Mouse (Mus musculus) cerebellum, postnatal 4 days (tissue): ENCODE measurements around the gene Sulf2.

ENCODE experiments used
- DNase-seq, 2 experiments: peaks; one replicate each; pipeline ENCODE4 v3.0.0; 2022; ENCODE audit warnings: low spot score in 2 of 2, mixed read lengths in 1 of 2

Sulf2 gene

DNA sequence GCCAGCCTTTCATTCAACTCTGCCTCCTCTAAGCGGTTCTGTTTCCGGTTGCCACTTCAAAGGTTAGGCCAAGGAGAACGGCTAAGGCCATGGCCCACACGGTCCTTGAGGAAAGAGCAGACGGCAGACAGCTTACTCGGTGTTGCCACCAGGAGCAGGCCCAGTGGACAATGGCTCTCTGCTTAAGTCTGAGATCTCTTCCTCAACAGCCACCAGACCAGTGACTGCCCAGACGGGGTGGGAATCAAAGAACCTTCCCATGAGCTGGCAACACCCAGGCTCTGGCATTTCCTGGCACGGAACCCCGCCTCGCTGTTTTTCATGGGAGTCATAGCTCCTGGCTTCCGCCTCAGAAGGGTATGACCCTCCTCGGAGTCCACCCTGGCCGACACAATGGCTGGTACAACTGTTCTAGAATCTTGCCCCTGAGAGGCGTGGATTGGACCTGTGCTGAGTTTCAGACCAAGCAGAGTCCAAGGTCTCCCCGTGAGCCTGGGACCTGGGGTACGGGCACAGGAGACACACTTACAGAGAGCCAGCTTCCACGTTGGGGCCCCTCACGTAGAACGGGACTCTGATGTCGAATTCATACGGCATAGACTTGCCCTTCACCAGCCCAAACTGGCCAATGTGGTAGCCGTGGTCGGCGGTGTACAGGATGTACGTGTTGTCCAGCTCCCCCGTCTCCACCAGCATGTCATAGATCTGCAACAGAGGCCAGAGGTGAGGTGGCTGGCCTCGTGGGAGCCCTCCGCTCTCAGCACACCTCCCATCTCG is 68.8 kb downstream of the Sulf2 start:
- DNase-seq, result no peak

DNA sequence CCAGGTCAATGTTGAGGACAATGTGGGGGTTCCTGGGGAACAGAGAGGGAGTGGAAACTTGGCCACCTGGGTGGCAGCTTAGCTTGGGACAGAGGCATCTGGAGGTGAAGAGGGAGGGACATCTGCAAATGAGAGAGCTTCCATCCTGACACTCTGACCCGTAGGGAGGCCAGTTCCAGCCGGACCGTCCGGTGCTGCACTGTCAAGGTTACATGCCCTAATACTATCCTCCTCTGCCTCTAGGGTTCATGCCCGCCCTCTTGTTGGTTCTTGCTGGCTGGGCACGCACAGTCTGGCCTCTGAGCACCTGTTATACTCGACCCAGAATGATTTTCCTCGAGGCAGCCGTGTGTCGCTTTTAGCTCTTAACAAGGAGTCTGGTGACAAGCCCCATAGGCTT is 69.7 kb downstream of the Sulf2 start:
- no peak for DNase-seq

GRCm38 (mm10) chr2:166084964-166085363 is 70.5 kb downstream of the Sulf2 start:
- DNase-seq, result peak; percentile 52 to 74

GRCm38 (mm10) chr2:166084111-166084510 is 71.4 kb downstream of the Sulf2 start:
- no peak for DNase-seq

DNA sequence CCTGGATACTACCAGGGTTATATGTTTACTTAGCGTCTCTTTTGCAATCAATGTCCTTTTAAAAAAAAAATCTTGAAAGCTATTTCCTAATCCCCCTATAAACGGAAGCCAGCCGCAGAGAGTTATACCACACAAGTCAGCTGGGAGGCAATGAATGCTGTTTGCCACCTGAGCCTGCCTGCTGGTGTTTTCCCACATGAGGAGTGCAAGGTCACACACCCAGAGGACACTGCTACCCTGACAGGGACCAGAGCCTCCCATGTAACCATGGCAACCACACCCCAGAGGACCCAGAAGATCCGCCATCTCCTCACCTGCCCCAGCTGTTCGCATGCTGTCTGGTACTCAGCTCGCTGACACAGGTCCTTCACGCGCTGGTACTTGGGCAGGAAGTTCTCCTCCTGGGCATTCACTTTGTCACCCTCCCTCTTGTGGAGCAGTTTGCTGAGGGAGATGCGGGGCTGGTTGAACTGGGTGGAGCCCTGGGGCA is 71.9 kb downstream of the Sulf2 start:
- DNase-seq, result no peak

DNA sequence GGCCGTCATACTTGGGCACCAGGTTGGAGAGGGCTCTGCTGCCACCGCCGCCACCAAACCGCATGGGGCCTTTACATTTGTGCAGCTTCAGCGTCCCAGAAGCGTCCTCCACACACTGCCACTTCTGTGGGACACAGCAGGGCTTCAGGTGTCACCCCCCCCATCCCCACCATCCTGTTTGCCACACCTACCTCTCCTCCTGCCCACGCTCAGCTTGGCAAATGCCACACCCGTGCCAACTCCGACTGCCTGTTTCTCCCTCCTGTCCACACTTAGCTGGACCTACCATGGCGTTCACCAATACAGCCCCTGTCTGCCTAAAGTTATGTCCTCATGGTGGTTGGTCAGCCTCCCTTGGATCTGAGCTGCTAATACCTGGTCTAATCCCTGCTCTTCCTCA is 72.8 kb downstream of the Sulf2 start:
- DNase-seq, result no peak

GRCm38 (mm10) chr2:166082193-166082592 is 73.3 kb downstream of the Sulf2 start:
- DNase-seq, result peak; percentile 63 to 77

- DNase-seq, result no peak
These were observed 74.3 kb downstream of the Sulf2 start for GRCm38 (mm10) chr2:166080967-166081750.

GRCm38 (mm10) chr2:166079961-166080885 is 75.2 kb downstream of the Sulf2 start:
- no peak for DNase-seq

DNA sequence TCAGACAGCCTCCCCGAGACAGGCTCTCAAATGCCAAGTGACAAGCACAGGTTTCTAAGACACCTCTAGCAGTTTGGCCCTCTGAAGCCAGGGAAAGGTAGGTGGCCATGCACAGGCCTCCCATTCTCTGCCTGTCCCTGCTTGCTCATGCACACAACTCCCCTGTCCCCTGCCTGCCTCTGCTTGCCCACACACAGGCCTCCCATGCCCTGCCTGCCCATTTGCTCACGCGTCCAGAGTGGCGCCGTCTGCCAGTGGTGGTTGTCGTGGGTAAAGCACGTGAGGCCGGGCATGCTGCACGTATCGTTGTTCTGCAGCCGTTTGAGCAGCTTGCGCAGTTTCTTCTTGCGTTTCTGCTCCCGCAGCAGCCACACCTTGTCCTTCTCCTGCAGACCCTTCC is 76.2 kb downstream of the Sulf2 start:
- no peak for DNase-seq

DNA sequence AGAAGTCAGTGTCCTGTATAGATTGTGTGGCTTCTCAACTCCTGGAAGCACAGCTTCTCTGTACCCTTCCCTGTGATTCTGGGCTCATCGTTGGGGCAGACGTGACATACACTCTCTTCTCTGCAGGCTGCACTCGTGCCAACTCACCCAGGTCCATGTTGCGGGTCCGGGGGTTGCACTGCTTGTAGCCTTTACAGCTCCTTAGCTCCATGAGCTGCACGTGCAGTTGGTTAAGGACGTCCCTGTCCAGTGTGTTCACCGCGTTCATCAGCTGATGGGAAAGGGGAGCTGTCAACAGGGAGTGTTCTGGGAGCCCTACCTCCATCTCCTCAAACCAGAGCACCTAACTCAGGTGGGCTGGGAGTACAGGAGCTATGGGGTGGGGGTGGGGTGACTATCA is 78.1 kb downstream of the Sulf2 start:
- DNase-seq, result no peak

GRCm38 (mm10) chr2:166074322-166074721 is 81.1 kb downstream of the Sulf2 start:
- no peak for DNase-seq

- no peak for DNase-seq
These were observed 82.4 kb downstream of the Sulf2 start for GRCm38 (mm10) chr2:166073082-166073481.

DNA sequence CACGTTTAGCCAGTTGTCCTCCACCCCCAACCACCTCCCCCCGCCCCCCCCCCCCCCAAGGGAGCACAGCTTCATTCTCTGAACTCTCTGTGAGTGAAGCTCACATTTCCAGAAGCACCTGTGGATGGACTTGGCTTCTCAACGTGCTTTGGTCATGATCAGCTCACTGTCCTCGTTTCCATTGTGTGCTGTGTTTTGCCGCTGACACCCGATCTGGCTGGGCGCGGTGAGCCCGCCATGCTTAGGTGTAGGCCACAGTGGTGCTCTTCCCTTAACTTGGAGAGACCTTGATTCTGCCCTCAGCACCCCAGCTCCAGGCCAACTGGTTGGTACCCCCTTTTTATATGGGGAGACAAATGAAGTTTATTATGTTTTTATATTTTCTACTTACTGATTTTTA is 83.6 kb downstream of the Sulf2 start:
- DNase-seq, result no peak

- DNase-seq, result no peak
These were observed 84.0 kb downstream of the Sulf2 start for GRCm38 (mm10) chr2:166071481-166071880.

DNA sequence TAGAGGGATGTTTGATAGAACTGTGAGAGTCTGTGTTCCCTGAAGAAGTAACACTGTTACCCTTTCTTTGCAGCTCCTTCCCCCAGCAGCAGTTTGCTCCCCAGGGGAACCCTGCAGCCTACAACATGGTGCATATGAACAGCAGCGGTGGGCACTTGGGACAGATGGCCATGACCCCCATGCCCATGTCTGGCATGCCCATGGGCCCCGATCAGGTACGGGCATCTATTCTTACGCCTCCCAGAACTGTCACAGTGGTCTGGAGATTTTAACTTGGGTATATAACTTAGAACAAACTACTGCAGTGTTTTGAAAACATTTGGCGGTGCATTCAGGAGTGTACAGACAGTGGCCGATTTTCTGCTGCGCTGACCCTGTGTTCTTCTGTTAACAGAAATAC is 85.7 kb downstream of the Sulf2 start:
- no peak for DNase-seq

- DNase-seq, result no peak
These were observed 86.3 kb downstream of the Sulf2 start for GRCm38 (mm10) chr2:166069164-166069563.

DNA sequence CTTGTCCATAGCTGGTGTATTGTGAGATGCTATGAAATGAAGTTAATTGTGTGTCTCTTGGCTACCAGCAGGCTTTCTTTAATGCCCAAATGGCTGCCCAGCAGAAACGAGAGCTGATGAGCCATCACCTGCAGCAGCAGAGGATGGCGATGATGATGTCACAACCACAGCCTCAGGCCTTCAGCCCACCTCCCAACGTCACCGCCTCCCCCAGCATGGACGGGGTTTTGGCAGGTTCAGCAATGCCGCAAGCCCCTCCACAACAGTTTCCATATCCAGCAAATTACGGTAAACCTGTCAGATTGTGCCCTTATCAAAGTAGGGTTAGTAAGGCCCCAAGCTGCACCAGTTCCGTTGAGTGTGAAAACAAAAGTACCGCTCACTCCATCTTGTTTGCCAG is 87.2 kb downstream of the Sulf2 start:
- no peak for DNase-seq

- DNase-seq, result no peak
These were observed 89.0 kb downstream of the Sulf2 start for GRCm38 (mm10) chr2:166066434-166066833.

DNA sequence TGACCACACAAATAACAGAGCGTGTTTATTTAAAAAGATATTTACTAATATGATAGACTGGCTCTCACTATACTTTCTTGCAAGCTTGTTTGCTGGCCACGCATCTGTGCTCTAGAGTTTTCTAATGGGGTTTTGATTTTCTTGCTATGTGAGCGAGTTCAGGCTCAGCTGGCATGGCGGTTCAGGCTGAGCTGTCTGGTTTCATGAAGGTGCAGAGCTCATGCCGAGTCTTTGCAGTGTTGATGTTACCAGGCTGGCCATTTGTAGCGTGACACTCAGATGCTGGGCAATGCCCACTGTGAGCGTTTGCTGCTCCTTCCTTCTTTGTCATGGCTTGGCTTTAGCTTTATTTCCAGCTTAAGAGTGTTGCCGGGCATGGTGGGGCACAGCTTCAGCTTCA is 93.0 kb downstream of the Sulf2 start:
- DNase-seq, result no peak

- no peak for DNase-seq
These were observed 93.5 kb downstream of the Sulf2 start for GRCm38 (mm10) chr2:166062008-166062407.
